Comparison of ENCODE assay signal across 12 mouse cellular contexts in the genomic region with DNA sequence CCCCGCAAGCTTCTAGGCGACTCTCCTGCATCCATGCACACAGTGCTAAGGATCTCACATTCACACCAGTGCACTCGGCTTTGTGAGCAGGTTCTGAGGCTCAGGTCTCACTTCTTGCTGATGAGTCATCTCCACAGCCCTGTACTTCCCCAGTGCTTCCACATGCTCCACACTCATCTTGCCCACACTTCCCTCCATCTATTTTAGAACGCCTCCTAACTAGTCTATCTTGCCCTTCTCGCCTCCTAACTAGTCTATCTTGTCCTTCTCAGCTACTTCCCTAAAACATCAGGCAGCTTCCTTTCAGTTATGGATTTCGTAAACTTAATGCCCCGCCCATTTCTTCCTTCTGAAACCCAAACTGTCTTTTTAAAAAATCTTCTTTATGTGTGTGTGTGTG. TPM values are rescaled to one million over a fixed set of nuclear protein-coding genes. Genes with fewer than 3 reads are reported as not detected.
DNase-seq lines count a peak whose midpoint lies in the region; ATAC-seq and TF ChIP-seq lines count a peak whose summit lies in the region.
"Had no signal": no experiment of that assay in that cellular context is flagged by ENCODE, and none has a peak within 500 bp of the region (broad histone marks: within the 10 kb centered on the region; RNA-seq: fewer than 3 reads in every experiment).

No protein-coding gene starts in this region.

- ATAC-seq in activated CD4-positive, CD25-positive, alpha-beta regulatory T cell, adult 4 months, result peak; percentile 44
- ATAC-seq: forebrain, embryonic 13.5 days had no signal

- H3K4me3 ChIP-seq in left cerebral cortex, adult 2 months, result no peak overlapping the region
- H3K4me3 ChIP-seq: forebrain, embryonic 13.5 days; midbrain, embryonic 12.5 days had no signal

- intact Hi-C loops in left cerebral cortex, adult 2 months (cut with DNase I), result no loop called here

- peak; percentile 35 for DNase-seq in lung, postnatal 25 days (ENCODE audit: low spot score)
- DNase-seq in lung, postnatal 10 days, result no peak
- DNase-seq in left cerebral cortex, adult 2 months (ENCODE audit: extremely low spot score in 1 of 2, low spot score in 2 of 2), result peak; percentile 20 to 27
- peak; percentile 23 to 34 for DNase-seq in natural killer cell, adult 2 months (ENCODE audit: low spot score in 2 of 2)
- DNase-seq in cerebellum, postnatal 36 days, result no peak
- DNase-seq in adipocyte (ENCODE audit: low spot score), result no peak
- DNase-seq: cerebellum, postnatal 14 days; kidney, postnatal 4 days; thymus, postnatal 25 days had no signal

- H3K27ac ChIP-seq in left cerebral cortex, adult 2 months, result no peak overlapping the region
- H3K27ac ChIP-seq: forebrain, embryonic 13.5 days; midbrain, embryonic 12.5 days had no signal

- no peak for TF ChIP-seq CTCF in left cerebral cortex, adult 2 months (IDR thresholded peaks at IDR 0.05)

RNA-seq across cellular contexts. Expression of gene Slc16a10, which starts 13.6 kb away (rescaled TPM):
- polyA plus RNA-seq in activated CD4-positive, CD25-positive, alpha-beta regulatory T cell, adult 4 months (2017; shearing (Covaris generic)), result 1 to 10 TPM; 2.0 to 2.9 TPM
- 1 to 10 TPM; 2.4 to 4.1 TPM for total RNA-seq in left cerebral cortex, adult 2 months (2021)

Comparison
In these comparisons a context has a peak if more than half of its experiments do, and no peak if none do; other contexts are left out.
1. DNase-seq: peak in lung, postnatal 25 days (single experiment), left cerebral cortex, adult 2 months (2 of 2) and natural killer cell, adult 2 months (2 of 2); none in lung, postnatal 10 days (single experiment), cerebellum, postnatal 36 days (0 of 2) and adipocyte (single experiment).